Mouse (Mus musculus): ENCODE data around the gene Akap5. TPM values are rescaled to one million over a fixed set of nuclear protein-coding genes. Genes with fewer than 3 reads are reported as not detected.
A peak's percentile ranks its signal among the peaks of the same experiment; 100 is the strongest.

Gene Akap5
- polyA plus RNA-seq (2015; fragmentation: Nextera tagmentation; extraction: Ambion mirVana) = 1.4 and 1.9 TPM in 2 replicates

GRCm38 (mm10) chr12:76324679-76325431, at the start of gene Akap5:
TSS of gene Akap5 (plus strand) at chr12:76324891.
- no peak within 1 kb of the TSS for H3K27ac ChIP-seq (ENCODE audit: low read length)
- peaks cover 7% of the 10 kb centered on the region; the same call in 1 of the 2 replicates for H3K36me3 ChIP-seq (ENCODE audit: insufficient read depth, low read length)
- no peaks in the 10 kb centered on the region for H3K27me3 ChIP-seq (ENCODE audit: insufficient read depth, low read length)
- H3K9ac ChIP-seq (replicated peaks; ENCODE audit: low read length) = peak within 1 kb of the TSS; percentile 72
- peak within 1 kb of the TSS; percentile 66 for H3K4me3 ChIP-seq (ENCODE audit: low read length)
- ATAC-seq (ENCODE audit: low FRiP score, low TSS enrichment) = peak; percentile 98
- WGBS = 3% methylated on average over 51 of the region's 53 CpGs
- peak within 1 kb of the TSS; percentile 93 for H3K4me2 ChIP-seq (replicated peaks; ENCODE audit: low read depth, low read length)
- peaks cover 12% of the 10 kb centered on the region; the same call in 1 of the 2 replicates for H3K4me1 ChIP-seq (ENCODE audit: insufficient read depth, low read length)
- no peaks in the 10 kb centered on the region for H3K9me3 ChIP-seq (ENCODE audit: low read length)

- no peak overlapping the region for H3K4me2 ChIP-seq (replicated peaks; ENCODE audit: low read depth, low read length)
- WGBS = 78% methylated on average over 6 of the region's 6 CpGs
- no peak overlapping the region for H3K9ac ChIP-seq (replicated peaks; ENCODE audit: low read length)
- H3K4me3 ChIP-seq (ENCODE audit: low read length) = no peak overlapping the region
- H3K9me3 ChIP-seq (ENCODE audit: low read length) = no peaks in the 10 kb centered on the region
- no peaks in the 10 kb centered on the region for H3K4me1 ChIP-seq (ENCODE audit: insufficient read depth, low read length)
- no peaks in the 10 kb centered on the region for H3K27me3 ChIP-seq (ENCODE audit: insufficient read depth, low read length)
- peaks cover 31% of the 10 kb centered on the region for H3K36me3 ChIP-seq (ENCODE audit: insufficient read depth, low read length)
- H3K27ac ChIP-seq (ENCODE audit: low read length) = no peak overlapping the region
- no peak for ATAC-seq (ENCODE audit: low FRiP score, low TSS enrichment)
Measured at GRCm38 (mm10) chr12:76278209-76278608, 46.5 kb upstream of the Akap5 start.

- H3K27me3 ChIP-seq (ENCODE audit: insufficient read depth, low read length) = no peaks in the 10 kb centered on the region
- peaks cover 42% of the 10 kb centered on the region for H3K36me3 ChIP-seq (ENCODE audit: insufficient read depth, low read length)
- no peak for ATAC-seq (ENCODE audit: low FRiP score, low TSS enrichment)
- H3K27ac ChIP-seq (ENCODE audit: low read length) = no peak overlapping the region
- H3K9ac ChIP-seq (replicated peaks; ENCODE audit: low read length) = no peak overlapping the region
- H3K4me3 ChIP-seq (ENCODE audit: low read length) = no peak overlapping the region
- H3K4me2 ChIP-seq (replicated peaks; ENCODE audit: low read depth, low read length) = no peak overlapping the region
- no peaks in the 10 kb centered on the region for H3K4me1 ChIP-seq (ENCODE audit: insufficient read depth, low read length)
- 77% methylated on average over 9 of the region's 9 CpGs for WGBS
- no peaks in the 10 kb centered on the region for H3K9me3 ChIP-seq (ENCODE audit: low read length)
Measured at GRCm38 (mm10) chr12:76280556-76280955, 44.1 kb upstream of the Akap5 start.

- H3K4me3 ChIP-seq (ENCODE audit: low read length) = no peak overlapping the region
- no peak overlapping the region for H3K9ac ChIP-seq (replicated peaks; ENCODE audit: low read length)
- no peaks in the 10 kb centered on the region for H3K9me3 ChIP-seq (ENCODE audit: low read length)
- no peak overlapping the region for H3K27ac ChIP-seq (ENCODE audit: low read length)
- H3K27me3 ChIP-seq (ENCODE audit: insufficient read depth, low read length) = no peaks in the 10 kb centered on the region
- no peaks in the 10 kb centered on the region for H3K4me1 ChIP-seq (ENCODE audit: insufficient read depth, low read length)
- no peak for ATAC-seq (ENCODE audit: low FRiP score, low TSS enrichment)
- peaks cover 42% of the 10 kb centered on the region for H3K36me3 ChIP-seq (ENCODE audit: insufficient read depth, low read length)
- 74% methylated on average over 2 of the region's 2 CpGs for WGBS
- H3K4me2 ChIP-seq (replicated peaks; ENCODE audit: low read depth, low read length) = no peak overlapping the region
Measured at GRCm38 (mm10) chr12:76281111-76281660, 43.5 kb upstream of the Akap5 start.

GRCm38 (mm10) chr12:76282132-76282531, 42.6 kb upstream of the Akap5 start:
- H3K9ac ChIP-seq (replicated peaks; ENCODE audit: low read length) = no peak overlapping the region
- WGBS = 48% methylated on average over 4 of the region's 4 CpGs
- H3K4me3 ChIP-seq (ENCODE audit: low read length) = no peak overlapping the region
- no peaks in the 10 kb centered on the region for H3K27me3 ChIP-seq (ENCODE audit: insufficient read depth, low read length)
- no peak overlapping the region for H3K27ac ChIP-seq (ENCODE audit: low read length)
- no peak for ATAC-seq (ENCODE audit: low FRiP score, low TSS enrichment)
- no peaks in the 10 kb centered on the region for H3K4me1 ChIP-seq (ENCODE audit: insufficient read depth, low read length)
- peaks cover 42% of the 10 kb centered on the region for H3K36me3 ChIP-seq (ENCODE audit: insufficient read depth, low read length)
- no peak overlapping the region for H3K4me2 ChIP-seq (replicated peaks; ENCODE audit: low read depth, low read length)
- H3K9me3 ChIP-seq (ENCODE audit: low read length) = no peaks in the 10 kb centered on the region

- WGBS = 84% methylated on average over 17 of the region's 17 CpGs
- Histone ChIP-seq H3K36me3 (ENCODE audit: insufficient read depth, low read length) (peaks cover 42% of the 10 kb centered on the region), H3K27ac (ENCODE audit: low read length) (no peak overlapping the region)
Measured at GRCm38 (mm10) chr12:76282532-76283173, 42.0 kb upstream of the Akap5 start.

GRCm38 (mm10) chr12:76285418-76285817, 39.3 kb upstream of the Akap5 start:
- no peak overlapping the region for H3K4me2 ChIP-seq (replicated peaks; ENCODE audit: low read depth, low read length)
- H3K9me3 ChIP-seq (ENCODE audit: low read length) = no peaks in the 10 kb centered on the region
- no peaks in the 10 kb centered on the region for H3K27me3 ChIP-seq (ENCODE audit: insufficient read depth, low read length)
- no peaks in the 10 kb centered on the region for H3K4me1 ChIP-seq (ENCODE audit: insufficient read depth, low read length)
- H3K27ac ChIP-seq (ENCODE audit: low read length) = no peak overlapping the region
- no peak overlapping the region for H3K9ac ChIP-seq (replicated peaks; ENCODE audit: low read length)
- H3K36me3 ChIP-seq (ENCODE audit: insufficient read depth, low read length) = peaks cover 52% of the 10 kb centered on the region
- 47% methylated on average over 6 of the region's 6 CpGs for WGBS
- ATAC-seq (ENCODE audit: low FRiP score, low TSS enrichment) = no peak
- no peak overlapping the region for H3K4me3 ChIP-seq (ENCODE audit: low read length)

More at GRCm38 (mm10) chr12:76282532-76283173, 42.0 kb upstream of the Akap5 start:
- H3K27me3 ChIP-seq (ENCODE audit: insufficient read depth, low read length) = no peaks in the 10 kb centered on the region
- H3K9ac ChIP-seq (replicated peaks; ENCODE audit: low read length) = no peak overlapping the region
- H3K4me2 ChIP-seq (replicated peaks; ENCODE audit: low read depth, low read length) = no peak overlapping the region
- H3K9me3 ChIP-seq (ENCODE audit: low read length) = no peaks in the 10 kb centered on the region
- no peak for ATAC-seq (ENCODE audit: low FRiP score, low TSS enrichment)
- no peaks in the 10 kb centered on the region for H3K4me1 ChIP-seq (ENCODE audit: insufficient read depth, low read length)
- no peak overlapping the region for H3K4me3 ChIP-seq (ENCODE audit: low read length)

- no peaks in the 10 kb centered on the region for H3K4me1 ChIP-seq (ENCODE audit: insufficient read depth, low read length)
- 80% methylated on average over 8 of the region's 8 CpGs for WGBS
- H3K9ac ChIP-seq (replicated peaks; ENCODE audit: low read length) = no peak overlapping the region
- no peaks in the 10 kb centered on the region for H3K9me3 ChIP-seq (ENCODE audit: low read length)
- no peak for ATAC-seq (ENCODE audit: low FRiP score, low TSS enrichment)
- no peak overlapping the region for H3K4me3 ChIP-seq (ENCODE audit: low read length)
- H3K27me3 ChIP-seq (ENCODE audit: insufficient read depth, low read length) = no peaks in the 10 kb centered on the region
- H3K4me2 ChIP-seq (replicated peaks; ENCODE audit: low read depth, low read length) = no peak overlapping the region
- H3K36me3 ChIP-seq (ENCODE audit: insufficient read depth, low read length) = peaks cover 46% of the 10 kb centered on the region
- H3K27ac ChIP-seq (ENCODE audit: low read length) = no peak overlapping the region
Measured at GRCm38 (mm10) chr12:76287986-76288385, 36.7 kb upstream of the Akap5 start.

GRCm38 (mm10) chr12:76288494-76288893, 36.2 kb upstream of the Akap5 start:
- no peak overlapping the region for H3K4me3 ChIP-seq (ENCODE audit: low read length)
- no peak overlapping the region for H3K4me2 ChIP-seq (replicated peaks; ENCODE audit: low read depth, low read length)
- H3K27me3 ChIP-seq (ENCODE audit: insufficient read depth, low read length) = no peaks in the 10 kb centered on the region
- WGBS = 92% methylated on average over 5 of the region's 5 CpGs
- no peak for ATAC-seq (ENCODE audit: low FRiP score, low TSS enrichment)
- no peak overlapping the region for H3K27ac ChIP-seq (ENCODE audit: low read length)
- H3K36me3 ChIP-seq (ENCODE audit: insufficient read depth, low read length) = peaks cover 42% of the 10 kb centered on the region
- no peaks in the 10 kb centered on the region for H3K9me3 ChIP-seq (ENCODE audit: low read length)
- no peaks in the 10 kb centered on the region for H3K4me1 ChIP-seq (ENCODE audit: insufficient read depth, low read length)
- no peak overlapping the region for H3K9ac ChIP-seq (replicated peaks; ENCODE audit: low read length)

- WGBS = 97% methylated on average over 12 of the region's 12 CpGs
- peaks cover 44% of the 10 kb centered on the region for H3K36me3 ChIP-seq (ENCODE audit: insufficient read depth, low read length)
- no peaks in the 10 kb centered on the region for H3K4me1 ChIP-seq (ENCODE audit: insufficient read depth, low read length)
- H3K4me3 ChIP-seq (ENCODE audit: low read length) = no peak overlapping the region
- no peak for ATAC-seq (ENCODE audit: low FRiP score, low TSS enrichment)
- no peak overlapping the region for H3K9ac ChIP-seq (replicated peaks; ENCODE audit: low read length)
- no peaks in the 10 kb centered on the region for H3K27me3 ChIP-seq (ENCODE audit: insufficient read depth, low read length)
- H3K9me3 ChIP-seq (ENCODE audit: low read length) = no peaks in the 10 kb centered on the region
- no peak overlapping the region for H3K27ac ChIP-seq (ENCODE audit: low read length)
- H3K4me2 ChIP-seq (replicated peaks; ENCODE audit: low read depth, low read length) = no peak overlapping the region
Measured at GRCm38 (mm10) chr12:76289428-76289827, 35.3 kb upstream of the Akap5 start.
